Mouse (Mus musculus) cerebellum, adult 2 months (tissue): ENCODE results near the gene Zscan26.

Experiments used
- CTCF ChIP-seq: fragments of 200-500 bp; IDR thresholded peaks from 2 replicates; pipeline ENCODE4 v1.5.1; 2011; ENCODE audit warnings: low read depth, mild to moderate bottlenecking, control low read depth, low read length, moderate library complexity, borderline replicate concordance; ENCODE audit not compliant: insufficient read depth
- POLR2A ChIP-seq: fragments of 200-500 bp; IDR thresholded peaks from 2 replicates; pipeline ENCODE4 v1.6.1; 2011; ENCODE audit warnings: low read length, control low read depth, borderline replicate concordance; ENCODE audit not compliant: insufficient read depth

- TF ChIP-seq CTCF (no peak), POLR2A (no peak)
Observed at GRCm38 (mm10) chr13:21456347-21456746, 2.8 kb upstream of the Zscan26 start.
